Mouse (Mus musculus) midbrain, embryonic 12.5 days (tissue): Measurements from ENCODE around the gene Tbc1d30. TPM values are rescaled to one million over a fixed set of nuclear protein-coding genes. Genes with fewer than 3 reads are reported as not detected.

Source experiments
- ATAC-seq: fragments of 200-750 bp; cut with Nextera tagmentation; 2 replicates; pipeline ENCODE4 v1.8.0; 2017; ENCODE audit warnings: low read depth, moderate TSS enrichment, moderate library complexity; ENCODE audit not compliant: low FRiP score
- H3K27ac ChIP-seq: fragments of 300-500 bp; sonication (generic); replicated peaks from 2 replicates; pipeline ENCODE4 v1.5.1; 2016; ENCODE audit warnings: mild to moderate bottlenecking
- H3K27me3 ChIP-seq: fragments of 300-500 bp; sonication (generic); 2 replicates; pipeline ENCODE4 v1.6.1; 2016; ENCODE audit warnings: mild to moderate bottlenecking
- H3K36me3 ChIP-seq: fragments of 300-500 bp; sonication (generic); 2 replicates; pipeline ENCODE4 v1.6.1; 2016
- H3K4me1 ChIP-seq: fragments of 300-500 bp; sonication (generic); 2 replicates; pipeline ENCODE4 v1.6.1; 2016
- H3K4me2 ChIP-seq: fragments of 300-500 bp; sonication (generic); replicated peaks from 2 replicates; pipeline ENCODE4 v1.6.1; 2016; ENCODE audit warnings: mild to moderate bottlenecking, moderate library complexity
- H3K4me3 ChIP-seq: fragments of 300-500 bp; sonication (generic); 2 replicates; pipeline ENCODE4 v1.5.1; 2016; ENCODE audit warnings: mild to moderate bottlenecking
- H3K9ac ChIP-seq: fragments of 300-500 bp; sonication (generic); replicated peaks from 2 replicates; pipeline ENCODE4 v1.6.1; 2016; ENCODE audit warnings: mild to moderate bottlenecking, moderate library complexity
- H3K9me3 ChIP-seq: fragments of 300-500 bp; sonication (generic); 2 replicates; pipeline ENCODE4 v1.6.1; 2016; ENCODE audit warnings: mild to moderate bottlenecking
- WGBS: fragments of 180-500 bp; shearing (Covaris S2); methylation state at CpG from one replicate; pipeline ENCODE4 v1.1.7; 2016; 5-methylcytosine and 5-hydroxymethylcytosine counted together
- polyA plus RNA-seq: library from polyadenylated mRNA; unstranded; fragments of >200 nt; fragmentation: Nextera tagmentation; extraction: Ambion mirVana; gene quantifications from 2 replicates; pipeline ENCODE4 v1.2.1, GENCODE M21; 2016

Tbc1d30 gene
- polyA plus RNA-seq, 1 experiment from 2014 or later: 4.3 TPM

DNA sequence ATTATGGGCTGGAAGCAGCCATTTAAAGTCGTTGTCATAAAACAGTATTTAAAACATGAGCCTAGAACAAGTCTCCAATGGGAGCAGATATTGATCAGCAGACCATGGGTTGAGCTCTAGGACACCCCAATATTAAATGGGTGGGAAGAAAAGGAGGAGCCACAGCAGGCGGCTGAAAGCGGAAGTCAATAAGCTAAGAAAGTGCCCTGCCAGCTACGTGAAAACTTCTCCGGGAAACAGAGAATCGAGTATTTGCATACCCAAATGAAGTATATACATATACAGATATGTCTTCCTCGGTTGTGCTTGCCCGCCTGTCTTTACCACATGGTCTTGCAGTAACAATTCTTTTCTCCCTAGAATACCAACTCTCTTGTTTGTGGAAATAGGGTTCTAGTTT is 96.7 kb downstream of the Tbc1d30 start:
- H3K4me1 ChIP-seq: no peaks in the 10 kb centered on the region
- no peak overlapping the region for H3K4me2 ChIP-seq
- ATAC-seq: no peak
- H3K9ac ChIP-seq: no peak overlapping the region
- no peak overlapping the region for H3K27ac ChIP-seq
- peaks cover 6% of the 10 kb centered on the region; the same call in 1 of the 2 replicates for H3K27me3 ChIP-seq
- no peaks in the 10 kb centered on the region for H3K36me3 ChIP-seq
- no peak overlapping the region for H3K4me3 ChIP-seq
- WGBS: 85% methylated on average over 8 of the region's 8 CpGs
- H3K9me3 ChIP-seq: no peaks in the 10 kb centered on the region

DNA sequence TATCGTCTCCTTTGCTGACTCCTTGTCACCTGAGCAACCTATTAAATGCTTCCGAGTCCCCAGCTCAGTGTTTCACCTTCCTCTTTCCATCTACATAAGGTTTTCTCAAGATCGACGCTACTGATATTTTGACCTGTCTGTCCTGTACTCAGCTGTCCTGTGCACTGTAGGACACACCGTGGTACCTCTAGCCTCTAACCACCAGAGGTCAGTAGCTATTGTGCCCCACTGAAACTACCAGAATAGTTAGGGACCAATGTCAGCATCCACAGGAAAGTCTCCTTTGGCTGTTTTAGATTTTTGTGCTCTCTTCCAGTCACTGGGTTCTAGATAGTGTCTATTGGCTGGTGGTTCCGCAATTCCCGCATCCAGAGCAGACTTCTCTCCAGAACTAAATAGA is 98.3 kb downstream of the Tbc1d30 start:
- ATAC-seq: no peak
- H3K36me3 ChIP-seq: no peaks in the 10 kb centered on the region
- H3K27me3 ChIP-seq: peaks cover 6% of the 10 kb centered on the region; the same call in 1 of the 2 replicates
- H3K4me1 ChIP-seq: no peaks in the 10 kb centered on the region
- H3K4me3 ChIP-seq: no peak overlapping the region
- H3K27ac ChIP-seq: no peak overlapping the region
- 73% methylated on average over 7 of the region's 7 CpGs for WGBS
- H3K9ac ChIP-seq: no peak overlapping the region
- no peak overlapping the region for H3K4me2 ChIP-seq
- no peaks in the 10 kb centered on the region for H3K9me3 ChIP-seq

DNA sequence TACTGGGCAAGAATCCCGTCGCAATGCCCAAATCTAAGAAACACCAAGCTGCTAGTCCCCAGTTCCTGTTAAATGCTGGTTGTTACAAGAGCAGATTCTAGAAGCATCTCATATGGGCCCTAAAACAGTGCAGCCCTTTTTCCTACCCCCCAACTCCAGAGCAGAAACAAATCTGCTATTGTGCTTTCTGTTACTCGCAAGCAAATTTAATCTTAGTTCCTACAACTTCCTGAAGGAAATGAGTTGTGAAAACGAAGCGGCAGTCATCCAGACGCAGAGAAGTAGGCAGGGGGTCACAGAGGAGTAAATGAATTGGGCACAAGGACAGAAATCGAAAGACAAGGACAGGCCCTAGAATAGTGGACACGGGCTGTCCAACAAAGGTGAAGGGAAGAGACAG is 99.9 kb downstream of the Tbc1d30 start:
- Histone ChIP-seq H3K9me3 (no peaks in the 10 kb centered on the region), H3K27ac (no peak overlapping the region), H3K4me1 (no peaks in the 10 kb centered on the region), H3K27me3 (peaks cover 4% of the 10 kb centered on the region; the same call in 1 of the 2 replicates), H3K4me3 (no peak overlapping the region), H3K36me3 (no peaks in the 10 kb centered on the region), H3K9ac (no peak overlapping the region), H3K4me2 (no peak overlapping the region)
- ATAC-seq: no peak
- WGBS: 76% methylated on average over 8 of the region's 8 CpGs

DNA sequence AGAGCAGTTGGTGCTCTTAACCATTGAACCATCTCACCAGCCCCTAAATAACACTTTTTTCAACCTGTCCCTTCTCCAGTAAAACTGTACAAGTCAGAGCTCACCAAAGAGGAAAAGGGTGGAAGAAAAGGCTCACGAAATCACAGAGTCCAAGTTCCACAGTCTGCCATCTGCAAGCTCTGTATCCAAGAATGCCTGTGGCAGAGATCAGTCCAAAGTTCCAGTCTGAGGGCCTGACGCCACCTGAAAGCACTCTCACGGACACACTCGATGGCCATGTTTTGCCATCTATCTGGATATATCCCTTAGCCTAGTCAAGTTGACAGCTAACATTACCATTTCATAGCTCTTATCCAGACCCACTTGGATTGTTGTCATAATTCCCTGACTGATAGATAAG is 101.3 kb downstream of the Tbc1d30 start:
- no peak for ATAC-seq
- no peaks in the 10 kb centered on the region for H3K36me3 ChIP-seq
- no peak overlapping the region for H3K4me3 ChIP-seq
- 89% methylated on average over 4 of the region's 4 CpGs for WGBS
- no peak overlapping the region for H3K9ac ChIP-seq
- no peaks in the 10 kb centered on the region for H3K4me1 ChIP-seq
- no peaks in the 10 kb centered on the region for H3K27me3 ChIP-seq
- H3K9me3 ChIP-seq: no peaks in the 10 kb centered on the region
- no peak overlapping the region for H3K27ac ChIP-seq
- H3K4me2 ChIP-seq: no peak overlapping the region

DNA sequence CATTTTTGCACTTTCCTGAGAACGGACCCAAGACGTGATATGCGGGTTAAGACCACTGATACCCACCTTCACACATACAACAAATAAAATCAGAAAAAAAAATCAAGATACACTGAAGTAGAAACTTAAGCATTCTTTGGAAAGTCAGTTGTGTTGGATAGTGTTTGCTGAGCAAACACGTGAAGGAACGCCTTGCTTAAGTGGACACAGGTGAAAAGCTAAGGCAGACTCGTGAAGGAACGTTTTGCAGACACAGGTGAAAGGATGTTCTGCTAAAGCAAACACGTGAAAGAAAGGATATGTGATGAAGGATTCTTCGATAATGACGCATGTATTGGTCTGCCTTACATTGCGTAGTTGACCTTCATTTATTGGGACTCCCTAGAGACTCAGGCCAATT is 103.5 kb downstream of the Tbc1d30 start:
- Histone ChIP-seq H3K9ac (no peak overlapping the region), H3K4me3 (no peak overlapping the region), H3K27ac (no peak overlapping the region), H3K4me2 (no peak overlapping the region), H3K36me3 (no peaks in the 10 kb centered on the region), H3K27me3 (no peaks in the 10 kb centered on the region), H3K9me3 (no peaks in the 10 kb centered on the region), H3K4me1 (no peaks in the 10 kb centered on the region)
- no peak for ATAC-seq
- 92% methylated on average over 11 of the region's 11 CpGs for WGBS

DNA sequence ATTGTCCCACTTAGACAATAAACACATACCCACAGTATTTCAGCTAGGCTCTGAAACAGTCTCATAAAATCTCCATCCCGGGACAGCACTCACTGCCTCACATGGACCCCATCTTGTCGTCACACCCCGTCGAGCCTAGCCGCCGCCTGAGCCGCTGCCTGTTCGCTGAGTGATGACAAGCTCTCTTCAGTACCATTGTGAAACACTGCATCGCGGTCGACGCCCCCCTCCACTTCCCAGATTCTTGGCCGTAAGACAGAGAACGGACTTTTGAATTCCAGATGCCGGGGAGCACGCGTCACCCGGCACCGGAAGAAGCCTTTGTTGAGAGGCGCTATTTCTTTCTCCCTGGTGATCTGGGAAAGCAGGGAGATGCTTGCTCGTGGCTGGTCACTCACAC is 104.1 kb downstream of the Tbc1d30 start:
- no peaks in the 10 kb centered on the region for H3K4me1 ChIP-seq
- 92% methylated on average over 21 of the region's 21 CpGs for WGBS
- no peaks in the 10 kb centered on the region for H3K9me3 ChIP-seq
- no peak overlapping the region for H3K4me3 ChIP-seq
- H3K4me2 ChIP-seq: no peak overlapping the region
- H3K27ac ChIP-seq: no peak overlapping the region
- no peak for ATAC-seq
- H3K36me3 ChIP-seq: no peaks in the 10 kb centered on the region
- H3K9ac ChIP-seq: no peak overlapping the region
- no peaks in the 10 kb centered on the region for H3K27me3 ChIP-seq

DNA sequence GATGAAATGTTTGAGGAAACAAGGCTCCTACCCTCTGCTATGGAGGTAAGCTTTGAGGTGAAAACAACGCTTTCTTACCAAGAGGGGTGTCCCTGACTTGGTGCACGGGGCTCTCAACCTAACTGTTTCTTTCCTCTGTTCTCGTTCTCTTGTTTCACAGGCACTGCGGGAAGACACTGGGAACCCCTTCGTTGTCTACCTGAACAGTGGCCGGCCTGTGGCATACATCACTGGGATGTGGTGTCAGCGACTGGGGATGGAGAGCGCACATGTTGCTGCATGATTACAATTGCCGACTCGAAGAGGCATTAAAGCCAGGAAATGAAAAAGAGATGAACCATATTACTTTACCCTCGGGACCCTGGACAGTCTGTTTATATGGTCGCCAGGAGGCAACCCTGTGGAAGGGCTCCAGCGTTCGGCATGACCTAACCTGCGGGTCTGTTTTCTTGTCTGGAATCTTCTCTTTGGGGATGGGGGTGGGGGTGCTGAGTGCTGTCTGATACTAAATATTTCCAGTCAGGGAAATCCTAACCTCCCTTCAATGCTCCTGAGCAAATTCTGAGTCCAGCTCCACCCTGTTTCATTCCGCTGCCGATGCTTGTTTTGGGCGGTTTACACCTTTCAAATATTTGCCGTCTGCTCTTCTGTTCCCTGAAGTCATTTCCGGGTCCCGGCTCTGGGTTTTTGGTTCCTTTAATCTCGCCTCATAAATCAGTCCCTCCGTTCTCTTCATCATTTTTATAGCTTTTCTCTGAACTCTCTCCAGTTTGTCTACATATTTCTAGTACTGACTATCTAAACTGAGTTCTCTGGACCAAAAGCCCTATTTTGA is 107.5 kb downstream of the Tbc1d30 start:
- H3K36me3 ChIP-seq: no peaks in the 10 kb centered on the region
- no peak overlapping the region for H3K4me2 ChIP-seq
- WGBS: 87% methylated on average over 23 of the region's 23 CpGs
- H3K27me3 ChIP-seq: no peaks in the 10 kb centered on the region
- no peak overlapping the region for H3K9ac ChIP-seq
- H3K9me3 ChIP-seq: no peaks in the 10 kb centered on the region
- ATAC-seq: no peak
- no peak overlapping the region for H3K4me3 ChIP-seq
- H3K27ac ChIP-seq: no peak overlapping the region
- 0 out of 2 replicates have a peak, but pooled peaks cover 1% of the 10 kb centered on the region for H3K4me1 ChIP-seq

DNA sequence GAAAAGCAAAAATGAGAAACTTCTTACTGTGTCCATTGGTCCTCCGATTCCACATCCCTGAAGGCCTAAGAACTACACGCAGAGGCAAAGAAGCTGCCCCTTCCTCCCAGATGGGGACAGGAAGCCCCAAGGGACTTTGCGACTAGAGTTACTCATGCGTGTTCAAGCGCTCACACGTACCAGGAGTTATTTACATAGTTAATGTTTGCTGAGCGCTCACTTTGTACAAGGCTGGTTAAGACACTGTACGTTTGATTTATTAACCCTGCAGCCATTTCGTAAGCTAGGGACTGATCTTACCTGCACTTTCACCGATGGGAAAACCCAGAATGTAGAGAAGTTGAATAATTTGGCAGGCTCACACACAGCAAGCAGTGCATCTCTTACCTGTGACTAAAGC is 108.5 kb downstream of the Tbc1d30 start:
- no peak overlapping the region for H3K4me2 ChIP-seq
- H3K27me3 ChIP-seq: no peaks in the 10 kb centered on the region
- no peaks in the 10 kb centered on the region for H3K9me3 ChIP-seq
- no peak overlapping the region for H3K27ac ChIP-seq
- H3K9ac ChIP-seq: no peak overlapping the region
- no peak overlapping the region for H3K4me3 ChIP-seq
- 0 out of 2 replicates have a peak, but pooled peaks cover 6% of the 10 kb centered on the region for H3K4me1 ChIP-seq
- 79% methylated on average over 10 of the region's 10 CpGs for WGBS
- H3K36me3 ChIP-seq: no peaks in the 10 kb centered on the region
- no peak for ATAC-seq

DNA sequence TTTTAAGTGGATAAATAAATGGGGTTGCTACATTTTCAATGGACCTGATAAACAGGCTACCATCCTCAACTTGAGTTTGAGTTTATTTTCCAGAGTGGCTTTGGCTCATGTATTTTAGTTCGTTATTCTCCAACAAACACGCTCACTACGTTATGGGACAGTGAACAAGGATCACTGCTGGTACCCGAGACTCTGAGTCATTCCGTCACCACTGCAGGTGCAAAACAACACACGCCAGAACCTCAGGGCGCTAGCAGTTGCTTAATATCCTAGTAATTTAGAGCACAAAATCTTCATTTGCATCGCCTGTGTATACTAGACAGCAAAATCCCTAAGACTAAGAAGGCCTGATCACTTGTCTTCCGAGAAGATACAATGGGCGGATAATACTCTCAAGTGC is 112.0 kb downstream of the Tbc1d30 start:
- no peaks in the 10 kb centered on the region for H3K36me3 ChIP-seq
- 0 out of 2 replicates have a peak, but pooled peaks cover 6% of the 10 kb centered on the region for H3K4me1 ChIP-seq
- no peak overlapping the region for H3K9ac ChIP-seq
- no peak overlapping the region for H3K4me3 ChIP-seq
- H3K27me3 ChIP-seq: no peaks in the 10 kb centered on the region
- H3K27ac ChIP-seq: no peak overlapping the region
- ATAC-seq: no peak
- no peak overlapping the region for H3K4me2 ChIP-seq
- 81% methylated on average over 10 of the region's 10 CpGs for WGBS
- H3K9me3 ChIP-seq: no peaks in the 10 kb centered on the region

DNA sequence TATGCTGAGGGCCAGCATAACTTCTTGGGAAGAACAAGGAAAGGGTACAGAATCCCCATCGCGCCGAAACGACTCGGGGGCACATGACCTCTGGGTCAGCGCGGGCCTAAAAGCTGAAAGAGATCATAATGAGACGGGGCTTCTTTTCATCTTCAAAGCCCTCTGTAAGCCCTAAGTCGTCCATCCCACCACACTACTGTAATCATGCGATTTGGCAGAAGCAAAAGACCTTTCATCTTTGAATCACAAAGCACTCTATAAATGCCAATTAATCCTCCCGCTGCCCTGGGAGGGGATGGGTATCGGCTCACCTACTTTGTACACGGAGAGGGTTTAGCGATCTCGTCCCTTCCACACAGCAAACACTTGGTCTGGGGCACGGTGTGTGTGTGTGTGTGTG is 112.5 kb downstream of the Tbc1d30 start:
- Histone ChIP-seq H3K27ac (no peak overlapping the region), H3K4me1 (0 out of 2 replicates have a peak, but pooled peaks cover 6% of the 10 kb centered on the region), H3K9me3 (no peaks in the 10 kb centered on the region), H3K27me3 (no peaks in the 10 kb centered on the region), H3K9ac (no peak overlapping the region), H3K36me3 (no peaks in the 10 kb centered on the region), H3K4me3 (no peak overlapping the region), H3K4me2 (no peak overlapping the region)
- peak; percentile 47 for ATAC-seq
- 46% methylated on average over 16 of the region's 16 CpGs for WGBS

DNA sequence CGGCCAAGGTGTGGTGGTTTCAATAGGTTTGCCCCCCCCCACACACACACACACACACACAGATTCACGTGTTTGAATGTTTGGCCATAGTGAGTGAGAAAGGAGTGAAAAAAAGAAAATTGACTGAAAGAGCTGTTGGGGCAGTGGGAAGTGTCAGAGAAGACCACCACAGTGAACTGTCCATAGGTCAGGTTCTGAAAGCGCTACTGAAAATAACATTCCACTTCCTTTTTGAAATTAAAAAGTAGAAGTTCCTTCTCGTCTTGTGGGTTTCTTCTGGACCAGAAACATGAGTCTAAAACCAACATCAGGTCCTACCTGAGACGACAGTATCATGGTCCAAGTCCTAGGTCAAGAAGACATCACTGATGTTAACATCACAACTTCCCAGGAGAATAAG is 113.7 kb downstream of the Tbc1d30 start:
- Histone ChIP-seq H3K27ac (no peak overlapping the region), H3K9me3 (no peaks in the 10 kb centered on the region), H3K36me3 (no peaks in the 10 kb centered on the region), H3K4me1 (0 out of 2 replicates have a peak, but pooled peaks cover 6% of the 10 kb centered on the region), H3K4me3 (no peak overlapping the region), H3K27me3 (no peaks in the 10 kb centered on the region), H3K9ac (no peak overlapping the region), H3K4me2 (no peak overlapping the region)
- 89% methylated on average over 5 of the region's 5 CpGs for WGBS
- ATAC-seq: no peak

DNA sequence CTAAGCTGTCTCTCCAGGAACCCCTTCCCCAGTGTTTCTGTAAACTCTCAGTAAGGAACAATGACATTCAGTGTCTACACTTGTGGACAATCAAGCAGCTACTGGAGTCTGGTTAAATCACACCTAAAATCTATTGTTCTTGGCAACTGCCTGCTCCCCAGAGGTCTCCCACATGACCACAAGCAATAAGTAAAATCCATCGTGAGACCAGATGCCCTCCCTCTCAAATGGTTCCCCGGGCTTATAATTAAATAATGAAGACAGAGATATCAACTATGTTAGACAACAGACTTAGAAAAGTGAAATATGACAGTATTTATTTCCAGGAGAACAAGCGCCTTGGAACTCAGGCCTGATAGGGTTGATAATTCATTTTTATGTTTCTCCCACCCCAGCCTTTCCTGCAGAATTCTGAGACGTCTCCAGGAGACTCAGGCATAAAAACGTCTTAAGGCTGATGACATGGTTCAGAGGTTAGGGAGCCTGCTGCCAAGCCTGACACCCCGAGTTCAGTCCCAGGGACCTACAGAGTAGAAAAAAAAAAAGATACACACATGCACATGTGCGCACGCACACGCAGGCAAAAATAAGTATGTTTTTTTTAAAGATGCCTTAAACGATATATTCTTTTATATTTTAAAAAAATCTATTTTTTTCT is 115.8 kb downstream of the Tbc1d30 start:
- Histone ChIP-seq H3K4me1 (0 out of 2 replicates have a peak, but pooled peaks cover 6% of the 10 kb centered on the region), H3K9ac (no peak overlapping the region), H3K36me3 (no peaks in the 10 kb centered on the region), H3K4me2 (no peak overlapping the region), H3K9me3 (peaks cover 5% of the 10 kb centered on the region; the same call in 1 of the 2 replicates), H3K27me3 (no peaks in the 10 kb centered on the region), H3K4me3 (no peak overlapping the region), H3K27ac (no peak overlapping the region)
- 82% methylated on average over 10 of the region's 10 CpGs for WGBS
- ATAC-seq: no peak
